Mouse (Mus musculus): ENCODE measurements around the gene Plscr3. TPM values are rescaled to one million over a fixed set of nuclear protein-coding genes. Genes with fewer than 3 reads are reported as not detected.

Plscr3 gene
- polyA plus RNA-seq, 1 experiment from 2014 or later: 20.8 TPM

GRCm38 (mm10) chr11:69867335-69867734 is 21.2 kb downstream of the Plscr3 start:
- no peaks in the 10 kb centered on the region for H3K9me3 ChIP-seq (ENCODE audit: low read length)
- H3K27ac ChIP-seq (ENCODE audit: low read depth): no peak overlapping the region
- ATAC-seq (no peak), DNase-seq (no peak)
- no peaks in the 10 kb centered on the region for H3K36me3 ChIP-seq (replicated peaks; ENCODE audit: insufficient read depth, low read length)
- H3K4me3 ChIP-seq (ENCODE audit: low read depth, low read length): no peak overlapping the region
- no peaks in the 10 kb centered on the region for H3K27me3 ChIP-seq (ENCODE audit: insufficient read depth, low read length)
- H3K4me1 ChIP-seq (ENCODE audit: insufficient read depth): peaks cover 10% of the 10 kb centered on the region
- 43% methylated on average over 9 of the region's 9 CpGs for WGBS (ENCODE audit: insufficient replicate concordance)
- no peak overlapping the region for H3K4me2 ChIP-seq (ENCODE audit: low read depth, low read length)
- H3K9ac ChIP-seq (replicated peaks): no peak overlapping the region
- TF ChIP-seq CTCF (IDR thresholded peaks at IDR 0.05; ENCODE audit: low read depth) (no peak), EP300 (IDR thresholded peaks at IDR 0.05; ENCODE audit: low read depth) (no peak)

DNA sequence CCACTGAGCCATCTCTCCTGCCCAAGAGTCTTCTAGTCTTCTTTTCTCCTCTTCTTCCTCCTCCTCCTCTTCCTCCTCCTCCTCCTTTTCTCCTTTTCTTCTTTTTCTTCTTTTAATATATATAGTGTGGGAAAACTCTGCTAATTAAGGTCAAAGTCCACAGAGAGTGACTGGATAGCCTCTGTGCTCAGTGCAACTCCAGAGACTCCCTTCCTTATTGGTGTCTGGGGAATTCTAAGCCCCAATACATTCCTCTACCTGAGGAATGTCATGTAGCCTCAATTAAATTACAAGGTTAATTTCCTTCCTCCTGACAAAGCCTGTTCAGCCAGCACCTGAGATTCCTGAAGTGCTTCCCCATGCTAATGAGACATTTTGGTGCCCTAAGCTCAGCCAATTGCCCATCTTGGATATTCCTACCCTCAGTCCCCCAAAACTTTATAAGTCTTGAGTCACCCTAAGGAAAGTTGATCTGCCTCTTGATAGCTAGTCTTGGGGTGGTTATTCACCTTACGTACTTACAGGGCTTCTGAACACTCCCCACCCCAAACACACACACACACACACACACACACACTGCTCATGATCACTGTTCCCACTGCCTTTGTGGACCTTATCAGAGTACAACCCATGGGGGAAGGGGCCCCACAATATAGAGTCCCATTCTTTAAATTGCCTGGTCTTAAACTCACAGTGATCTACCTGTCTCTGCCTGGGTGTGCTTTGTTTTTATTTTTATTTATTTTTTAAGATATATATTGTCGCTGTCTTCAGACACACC is 24.3 kb downstream of the Plscr3 start:
- H3K9me3 ChIP-seq (ENCODE audit: low read length): no peaks in the 10 kb centered on the region
- no peak overlapping the region for H3K4me2 ChIP-seq (ENCODE audit: low read depth, low read length)
- H3K4me1 ChIP-seq (ENCODE audit: insufficient read depth): peaks cover 5% of the 10 kb centered on the region; the same call in 1 of the 2 replicates
- no peaks in the 10 kb centered on the region for H3K36me3 ChIP-seq (replicated peaks; ENCODE audit: insufficient read depth, low read length)
- no peak overlapping the region for H3K9ac ChIP-seq (replicated peaks)
- no peak for TF ChIP-seq CTCF (IDR thresholded peaks at IDR 0.05; ENCODE audit: low read depth)
- no peak for TF ChIP-seq EP300 (IDR thresholded peaks at IDR 0.05; ENCODE audit: low read depth)
- H3K27ac ChIP-seq (ENCODE audit: low read depth): no peak overlapping the region
- H3K27me3 ChIP-seq (ENCODE audit: insufficient read depth, low read length): no peaks in the 10 kb centered on the region
- DNase-seq (no peak), ATAC-seq (no peak)
- WGBS (ENCODE audit: insufficient replicate concordance): 78% methylated on average over 2 of the region's 2 CpGs
- H3K4me3 ChIP-seq (ENCODE audit: low read depth, low read length): no peak overlapping the region

DNA sequence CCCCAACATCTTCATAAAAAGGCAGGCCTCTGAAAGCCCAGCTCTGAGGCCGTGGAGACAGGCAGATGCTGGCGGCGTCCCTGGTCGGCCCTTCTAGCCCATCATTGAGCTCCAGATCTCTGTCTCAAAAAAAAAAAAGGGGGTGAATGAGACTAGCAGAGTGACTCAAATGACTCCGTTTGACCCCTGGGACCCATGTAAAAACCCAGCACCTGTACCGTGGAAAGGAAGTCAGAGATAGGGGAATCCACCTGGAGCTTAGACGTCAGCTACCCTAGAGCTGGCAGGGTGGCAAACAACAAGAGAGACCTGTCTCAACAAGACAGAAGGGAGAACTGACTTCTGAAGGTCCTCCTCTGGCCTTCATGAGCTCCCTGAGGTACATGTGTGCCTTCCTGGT is 25.6 kb downstream of the Plscr3 start:
- Histone ChIP-seq H3K4me2 (ENCODE audit: low read depth, low read length) (no peak overlapping the region), H3K4me3 (ENCODE audit: low read depth, low read length) (no peak overlapping the region), H3K9ac (replicated peaks) (no peak overlapping the region), H3K27ac (ENCODE audit: low read depth) (no peak overlapping the region), H3K27me3 (ENCODE audit: insufficient read depth, low read length) (no peaks in the 10 kb centered on the region), H3K9me3 (ENCODE audit: low read length) (no peaks in the 10 kb centered on the region), H3K4me1 (ENCODE audit: insufficient read depth) (peaks cover 10% of the 10 kb centered on the region), H3K36me3 (replicated peaks; ENCODE audit: insufficient read depth, low read length) (no peaks in the 10 kb centered on the region)
- no peak for DNase-seq
- 85% methylated on average over 7 of the region's 7 CpGs for WGBS (ENCODE audit: insufficient replicate concordance)
- no peak for ATAC-seq
- TF ChIP-seq EP300 (IDR thresholded peaks at IDR 0.05; ENCODE audit: low read depth): no peak
- TF ChIP-seq CTCF (IDR thresholded peaks at IDR 0.05; ENCODE audit: low read depth): no peak

DNA sequence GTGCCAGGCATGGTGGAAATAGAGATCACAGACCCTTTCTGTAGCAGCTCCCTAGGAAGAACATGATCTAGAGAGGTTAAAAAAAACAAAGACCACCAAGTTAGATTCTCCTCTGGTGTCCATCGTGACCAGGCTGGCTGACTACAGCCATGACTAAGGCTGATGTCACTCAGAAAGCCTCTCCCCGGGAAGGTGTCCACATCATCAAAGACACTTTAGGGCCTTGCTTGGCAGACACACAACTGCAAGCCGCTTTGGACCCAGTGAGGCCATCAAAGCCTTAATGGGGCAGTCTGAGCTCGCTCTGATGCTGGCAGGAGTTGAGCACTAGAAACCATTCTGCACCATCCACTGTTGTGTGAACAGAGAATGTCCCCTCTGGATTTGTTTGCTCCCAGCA is 26.3 kb downstream of the Plscr3 start:
- ATAC-seq (no peak), DNase-seq (no peak)
- Histone ChIP-seq H3K9me3 (ENCODE audit: low read length) (no peaks in the 10 kb centered on the region), H3K36me3 (replicated peaks; ENCODE audit: insufficient read depth, low read length) (no peaks in the 10 kb centered on the region), H3K27ac (ENCODE audit: low read depth) (no peak overlapping the region), H3K27me3 (ENCODE audit: insufficient read depth, low read length) (no peaks in the 10 kb centered on the region), H3K4me3 (ENCODE audit: low read depth, low read length) (no peak overlapping the region), H3K4me2 (ENCODE audit: low read depth, low read length) (no peak overlapping the region), H3K9ac (replicated peaks) (no peak overlapping the region), H3K4me1 (ENCODE audit: insufficient read depth) (peaks cover 14% of the 10 kb centered on the region)
- TF ChIP-seq EP300 (IDR thresholded peaks at IDR 0.05; ENCODE audit: low read depth): no peak
- no peak for TF ChIP-seq CTCF (IDR thresholded peaks at IDR 0.05; ENCODE audit: low read depth)
- WGBS (ENCODE audit: insufficient replicate concordance): 87% methylated on average over 4 of the region's 4 CpGs

DNA sequence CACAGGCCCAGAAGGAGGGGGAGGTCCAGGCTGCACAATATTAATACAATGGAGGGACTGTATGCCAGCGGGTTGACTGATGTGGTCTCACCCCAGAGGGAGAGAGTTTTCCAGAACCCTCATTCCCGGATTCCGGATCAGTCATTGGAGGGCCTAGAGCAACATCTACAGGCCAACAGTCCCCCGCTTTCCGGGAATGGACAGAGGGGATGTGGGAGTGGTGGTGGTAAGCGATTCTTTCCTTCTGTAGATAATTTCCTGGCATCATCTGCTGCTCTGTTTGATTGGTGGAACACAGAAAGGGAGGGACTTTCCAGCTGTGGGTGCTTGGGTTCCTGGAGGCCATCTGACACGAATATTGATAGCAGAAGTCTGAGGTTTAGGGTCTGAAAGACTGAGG is 30.0 kb downstream of the Plscr3 start:
- TF ChIP-seq CTCF (IDR thresholded peaks at IDR 0.05; ENCODE audit: low read depth): no peak
- TF ChIP-seq EP300 (IDR thresholded peaks at IDR 0.05; ENCODE audit: low read depth): no peak
- H3K4me1 ChIP-seq (ENCODE audit: insufficient read depth): peaks cover 37% of the 10 kb centered on the region
- ATAC-seq (no peak), DNase-seq (no peak)
- 37% methylated on average over 7 of the region's 7 CpGs for WGBS (ENCODE audit: insufficient replicate concordance)
- H3K9ac ChIP-seq (replicated peaks): no peak overlapping the region
- H3K9me3 ChIP-seq (ENCODE audit: low read length): no peaks in the 10 kb centered on the region
- no peak overlapping the region for H3K4me3 ChIP-seq (ENCODE audit: low read depth, low read length)
- H3K4me2 ChIP-seq (ENCODE audit: low read depth, low read length): no peak overlapping the region
- H3K27ac ChIP-seq (ENCODE audit: low read depth): 0 out of 2 replicates have a peak overlapping the region, but pooled peaks have one; percentile 45
- no peaks in the 10 kb centered on the region for H3K27me3 ChIP-seq (ENCODE audit: insufficient read depth, low read length)
- H3K36me3 ChIP-seq (replicated peaks; ENCODE audit: insufficient read depth, low read length): no peaks in the 10 kb centered on the region

GRCm38 (mm10) chr11:69876867-69877266 is 30.7 kb downstream of the Plscr3 start:
- no peaks in the 10 kb centered on the region for H3K27me3 ChIP-seq (ENCODE audit: insufficient read depth, low read length)
- peak; percentile 54 for ATAC-seq
- peak; percentile 92 for DNase-seq
- 3% methylated on average over 12 of the region's 12 CpGs for WGBS (ENCODE audit: insufficient replicate concordance)
- H3K4me3 ChIP-seq (ENCODE audit: low read depth, low read length): no peak overlapping the region
- peaks cover 44% of the 10 kb centered on the region for H3K4me1 ChIP-seq (ENCODE audit: insufficient read depth)
- H3K9ac ChIP-seq (replicated peaks): no peak overlapping the region
- peak overlapping the region; percentile 18; the same call in 1 of the 2 replicates for H3K4me2 ChIP-seq (ENCODE audit: low read depth, low read length)
- TF ChIP-seq EP300 (IDR thresholded peaks at IDR 0.05; ENCODE audit: low read depth) (no peak), CTCF (IDR thresholded peaks at IDR 0.05; ENCODE audit: low read depth) (peak; percentile 97)
- H3K36me3 ChIP-seq (replicated peaks; ENCODE audit: insufficient read depth, low read length): no peaks in the 10 kb centered on the region
- no peaks in the 10 kb centered on the region for H3K9me3 ChIP-seq (ENCODE audit: low read length)
- 0 out of 2 replicates have a peak overlapping the region, but pooled peaks have one; percentile 45 for H3K27ac ChIP-seq (ENCODE audit: low read depth)
